Mouse (Mus musculus): ENCODE measurements at regions not wholly inside any gene's neighbourhood (a gene's known extent, or its start where the extent isn't known, plus 50 kb on each side); places are given as distances from the start of the nearest gene placed in this dataset.

GRCm38 (mm10) chr9:46702053-46702900, 296.3 kb upstream of the Gm4791 start:
- no peak for TF ChIP-seq CTCF (IDR thresholded peaks at IDR 0.05; ENCODE audit: borderline replicate concordance, extremely low read depth, insufficient read depth, insufficient read length)
- no peak for TF ChIP-seq POLR2A (IDR thresholded peaks at IDR 0.05; ENCODE audit: borderline replicate concordance, extremely low read depth, insufficient read depth, insufficient read length, poor library complexity, severe bottlenecking)

All from brain, embryonic 14.5 days (tissue).